Mouse (Mus musculus): ENCODE data around the gene Mitf. TPM values are rescaled to one million over a fixed set of nuclear protein-coding genes. Genes with fewer than 3 reads are reported as not detected.

Mitf gene
- polyA plus RNA-seq, 1 experiment, result 6.1 TPM

DNA sequence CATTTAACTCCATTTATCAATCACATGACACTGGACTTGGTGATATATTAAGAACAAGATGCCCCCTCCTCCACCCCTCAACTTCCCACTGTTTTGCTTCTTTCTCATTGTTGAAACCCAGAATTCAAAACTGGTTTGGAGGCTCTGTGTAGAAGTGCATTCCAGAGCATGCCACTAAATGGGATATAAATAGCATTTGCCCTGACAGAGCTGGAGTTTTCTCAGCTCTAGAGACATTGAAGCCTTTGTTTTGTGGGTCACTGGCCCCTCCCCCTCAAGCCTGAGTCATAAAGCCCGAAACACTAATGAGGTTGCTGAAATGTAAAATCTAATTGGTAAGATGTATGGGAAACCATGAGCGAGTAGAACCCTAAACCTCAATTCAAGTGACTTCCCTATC is 76.6 kb downstream of the Mitf start:
- 49% methylated on average over 2 of the region's 2 CpGs for WGBS
- H3K4me1 ChIP-seq (ENCODE audit: control insufficient read depth, insufficient read depth, low read length), result peaks cover 2% of the 10 kb centered on the region; the same call in 1 of the 2 replicates
- no peak for TF ChIP-seq CTCF (IDR thresholded peaks at IDR 0.05; ENCODE audit: insufficient read depth, low read length)
- no peak for TF ChIP-seq POLR2A (IDR thresholded peaks at IDR 0.05; ENCODE audit: borderline replicate concordance, extremely low read depth, low read depth, low read length)
- H3K4me3 ChIP-seq (replicated peaks; ENCODE audit: extremely low read depth, low read depth, low read length), result no peak overlapping the region
- DNase-seq, result no peak

GRCm38 (mm10) chr6:97884971-97885370 is 78.1 kb downstream of the Mitf start:
- Histone ChIP-seq H3K4me3 (replicated peaks; ENCODE audit: extremely low read depth, low read depth, low read length) (no peak overlapping the region), H3K4me1 (ENCODE audit: control insufficient read depth, insufficient read depth, low read length) (no peaks in the 10 kb centered on the region; the same call in 1 of the 2 replicates)
- TF ChIP-seq POLR2A (IDR thresholded peaks at IDR 0.05; ENCODE audit: borderline replicate concordance, extremely low read depth, low read depth, low read length), result no peak
- no peak for TF ChIP-seq CTCF (IDR thresholded peaks at IDR 0.05; ENCODE audit: insufficient read depth, low read length)
- DNase-seq, result no peak
- 89% methylated on average over 4 of the region's 4 CpGs for WGBS

- WGBS, result 70% methylated on average over 3 of the region's 3 CpGs
- Histone ChIP-seq H3K4me1 (ENCODE audit: control insufficient read depth, insufficient read depth, low read length) (no peaks in the 10 kb centered on the region; the same call in 1 of the 2 replicates), H3K4me3 (replicated peaks; ENCODE audit: extremely low read depth, low read depth, low read length) (no peak overlapping the region)
- no peak for DNase-seq
- no peak for TF ChIP-seq CTCF (IDR thresholded peaks at IDR 0.05; ENCODE audit: insufficient read depth, low read length)
- TF ChIP-seq POLR2A (IDR thresholded peaks at IDR 0.05; ENCODE audit: borderline replicate concordance, extremely low read depth, low read depth, low read length), result no peak
Observed at GRCm38 (mm10) chr6:97885606-97886005, 78.8 kb downstream of the Mitf start.

- WGBS, result 68% methylated on average over 4 of the region's 4 CpGs
- no peak for DNase-seq
- Histone ChIP-seq H3K4me3 (replicated peaks; ENCODE audit: extremely low read depth, low read depth, low read length) (no peak overlapping the region), H3K4me1 (ENCODE audit: control insufficient read depth, insufficient read depth, low read length) (no peaks in the 10 kb centered on the region; the same call in 1 of the 2 replicates)
- no peak for TF ChIP-seq POLR2A (IDR thresholded peaks at IDR 0.05; ENCODE audit: borderline replicate concordance, extremely low read depth, low read depth, low read length)
- no peak for TF ChIP-seq CTCF (IDR thresholded peaks at IDR 0.05; ENCODE audit: insufficient read depth, low read length)
Observed at GRCm38 (mm10) chr6:97887893-97888292, 81.0 kb downstream of the Mitf start.

DNA sequence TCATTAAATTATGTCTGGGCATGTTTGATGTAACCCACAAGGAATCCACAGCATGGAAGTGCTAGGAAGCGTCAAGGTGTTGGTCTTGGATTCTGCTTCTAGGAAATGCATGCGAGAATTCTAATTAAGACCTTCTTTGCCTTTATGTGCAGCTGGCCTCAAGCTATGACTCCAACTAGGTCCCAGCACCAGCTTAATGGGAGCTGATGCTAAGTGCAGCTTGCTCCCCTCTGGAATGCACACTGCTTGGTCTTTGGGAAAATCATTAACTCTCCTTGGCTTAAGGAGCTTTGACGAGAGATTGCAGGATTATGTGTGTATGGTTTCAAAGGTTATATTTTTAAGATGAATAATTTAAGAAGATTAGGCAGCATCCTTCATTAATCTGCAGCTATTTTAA is 81.7 kb downstream of the Mitf start:
- WGBS, result 74% methylated on average over 3 of the region's 3 CpGs
- H3K4me1 ChIP-seq (ENCODE audit: control insufficient read depth, insufficient read depth, low read length), result no peaks in the 10 kb centered on the region; the same call in none of the 2 replicates
- TF ChIP-seq CTCF (IDR thresholded peaks at IDR 0.05; ENCODE audit: insufficient read depth, low read length), result no peak
- TF ChIP-seq POLR2A (IDR thresholded peaks at IDR 0.05; ENCODE audit: borderline replicate concordance, extremely low read depth, low read depth, low read length), result no peak
- DNase-seq, result no peak
- H3K4me3 ChIP-seq (replicated peaks; ENCODE audit: extremely low read depth, low read depth, low read length), result no peak overlapping the region

GRCm38 (mm10) chr6:97893546-97893945 is 86.7 kb downstream of the Mitf start:
- TF ChIP-seq CTCF (IDR thresholded peaks at IDR 0.05; ENCODE audit: insufficient read depth, low read length) (no peak), POLR2A (IDR thresholded peaks at IDR 0.05; ENCODE audit: borderline replicate concordance, extremely low read depth, low read depth, low read length) (no peak)
- no peak for DNase-seq
- Histone ChIP-seq H3K4me3 (replicated peaks; ENCODE audit: extremely low read depth, low read depth, low read length) (no peak overlapping the region), H3K4me1 (ENCODE audit: control insufficient read depth, insufficient read depth, low read length) (no peaks in the 10 kb centered on the region; the same call in 1 of the 2 replicates)
- 71% methylated on average over 5 of the region's 5 CpGs for WGBS

GRCm38 (mm10) chr6:97897191-97897590 is 90.3 kb downstream of the Mitf start:
- TF ChIP-seq CTCF (IDR thresholded peaks at IDR 0.05; ENCODE audit: insufficient read depth, low read length), result no peak
- TF ChIP-seq POLR2A (IDR thresholded peaks at IDR 0.05; ENCODE audit: borderline replicate concordance, extremely low read depth, low read depth, low read length), result no peak
- no peak for DNase-seq
- H3K4me3 ChIP-seq (replicated peaks; ENCODE audit: extremely low read depth, low read depth, low read length), result no peak overlapping the region
- 79% methylated on average over 6 of the region's 6 CpGs for WGBS
- no peaks in the 10 kb centered on the region; the same call in 1 of the 2 replicates for H3K4me1 ChIP-seq (ENCODE audit: control insufficient read depth, insufficient read depth, low read length)

GRCm38 (mm10) chr6:97898085-97898484 is 91.2 kb downstream of the Mitf start:
- no peak for DNase-seq
- Histone ChIP-seq H3K4me1 (ENCODE audit: control insufficient read depth, insufficient read depth, low read length) (no peaks in the 10 kb centered on the region; the same call in 1 of the 2 replicates), H3K4me3 (replicated peaks; ENCODE audit: extremely low read depth, low read depth, low read length) (no peak overlapping the region)
- no peak for TF ChIP-seq CTCF (IDR thresholded peaks at IDR 0.05; ENCODE audit: insufficient read depth, low read length)
- no peak for TF ChIP-seq POLR2A (IDR thresholded peaks at IDR 0.05; ENCODE audit: borderline replicate concordance, extremely low read depth, low read depth, low read length)
- WGBS, result 84% methylated on average over 5 of the region's 5 CpGs

DNA sequence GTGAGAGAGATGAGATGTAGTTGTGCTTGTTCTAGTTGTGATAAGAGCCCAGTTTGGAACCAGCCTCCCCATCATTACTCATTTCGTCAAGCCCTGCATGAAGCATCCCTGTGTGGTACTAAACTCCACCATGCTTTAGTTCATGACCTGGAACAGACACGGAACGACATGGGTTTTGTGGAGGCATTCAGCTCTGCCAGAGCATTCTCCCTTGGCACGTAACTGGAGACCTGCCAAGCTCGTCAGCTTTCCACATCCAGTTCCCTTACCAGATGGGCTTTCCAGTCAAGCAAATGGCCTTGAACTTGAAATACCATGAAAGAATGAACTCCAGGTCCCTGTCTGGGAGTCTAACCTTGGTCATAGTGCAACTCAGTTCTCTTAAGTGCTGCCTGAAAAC is 94.7 kb downstream of the Mitf start:
- TF ChIP-seq CTCF (IDR thresholded peaks at IDR 0.05; ENCODE audit: insufficient read depth, low read length) (no peak), POLR2A (IDR thresholded peaks at IDR 0.05; ENCODE audit: borderline replicate concordance, extremely low read depth, low read depth, low read length) (no peak)
- no peak for DNase-seq
- Histone ChIP-seq H3K4me1 (ENCODE audit: control insufficient read depth, insufficient read depth, low read length) (no peaks in the 10 kb centered on the region), H3K4me3 (replicated peaks; ENCODE audit: extremely low read depth, low read depth, low read length) (no peak overlapping the region)
- 73% methylated on average over 5 of the region's 5 CpGs for WGBS

GRCm38 (mm10) chr6:97902205-97902604 is 95.4 kb downstream of the Mitf start:
- no peak for DNase-seq
- no peak for TF ChIP-seq POLR2A (IDR thresholded peaks at IDR 0.05; ENCODE audit: borderline replicate concordance, extremely low read depth, low read depth, low read length)
- TF ChIP-seq CTCF (IDR thresholded peaks at IDR 0.05; ENCODE audit: insufficient read depth, low read length), result no peak
- H3K4me1 ChIP-seq (ENCODE audit: control insufficient read depth, insufficient read depth, low read length), result no peaks in the 10 kb centered on the region
- whole genome bisulfite sequencing, result 95% methylated on average over 1 of the region's 1 CpGs
- H3K4me3 ChIP-seq (replicated peaks; ENCODE audit: extremely low read depth, low read depth, low read length), result no peak overlapping the region
